Mouse (Mus musculus): Measurements from ENCODE around the gene Kcng3. TPM values are rescaled to one million over a fixed set of nuclear protein-coding genes. Genes with fewer than 3 reads are reported as not detected.

Gene Kcng3
- polyA plus RNA-seq, 1 experiment from 2014 or later: not detected

- Histone ChIP-seq H3K4me3 (ENCODE audit: inconsistent target) (no peak overlapping the region), H3K27ac (no peak overlapping the region)
- 68% methylated on average over 4 of the region's 8 CpGs for WGBS (ENCODE audit: missing documents)
Observed at GRCm38 (mm10) chr17:83646425-83647163, 14.9 kb upstream of the Kcng3 start.

GRCm38 (mm10) chr17:83645226-83645808 lies 13.6 kb upstream of the Kcng3 start:
- Histone ChIP-seq H3K27ac (no peak overlapping the region), H3K4me3 (ENCODE audit: inconsistent target) (no peak overlapping the region)

More at GRCm38 (mm10) chr17:83646425-83647163, 14.9 kb upstream of the Kcng3 start:
- Histone ChIP-seq H3K79me2 (ENCODE audit: inconsistent target) (no peaks in the 10 kb centered on the region), H3K36me3 (ENCODE audit: inconsistent target) (no peaks in the 10 kb centered on the region)

GRCm38 (mm10) chr17:83637393-83637792 lies 5.7 kb upstream of the Kcng3 start:
- no peaks in the 10 kb centered on the region for H3K79me2 ChIP-seq (ENCODE audit: inconsistent target)
- WGBS (ENCODE audit: missing documents): 59% methylated on average over 2 of the region's 2 CpGs
- no peak overlapping the region for H3K27ac ChIP-seq
- no peak overlapping the region for H3K4me3 ChIP-seq (ENCODE audit: inconsistent target)
- H3K36me3 ChIP-seq (ENCODE audit: inconsistent target): no peaks in the 10 kb centered on the region

More at GRCm38 (mm10) chr17:83645226-83645808, 13.6 kb upstream of the Kcng3 start:
- WGBS (ENCODE audit: missing documents): 26% methylated on average over 8 of the region's 9 CpGs
- no peaks in the 10 kb centered on the region for H3K79me2 ChIP-seq (ENCODE audit: inconsistent target)
- H3K36me3 ChIP-seq (ENCODE audit: inconsistent target): no peaks in the 10 kb centered on the region

GRCm38 (mm10) chr17:83636443-83636842 lies 4.7 kb upstream of the Kcng3 start:
- Histone ChIP-seq H3K27ac (no peak overlapping the region), H3K4me3 (ENCODE audit: inconsistent target) (no peak overlapping the region), H3K79me2 (ENCODE audit: inconsistent target) (no peaks in the 10 kb centered on the region), H3K36me3 (ENCODE audit: inconsistent target) (no peaks in the 10 kb centered on the region)
- 48% methylated on average over 6 of the region's 7 CpGs for WGBS (ENCODE audit: missing documents)

- 5% methylated on average over 24 of the region's 24 CpGs for WGBS (ENCODE audit: missing documents)
- H3K36me3 ChIP-seq (ENCODE audit: inconsistent target): no peaks in the 10 kb centered on the region
- H3K27ac ChIP-seq: no peak overlapping the region
Observed at GRCm38 (mm10) chr17:83632653-83633570, 1.2 kb upstream of the Kcng3 start.

GRCm38 (mm10) chr17:83630787-83631678 lies 662 bp downstream of the Kcng3 start:
- Histone ChIP-seq H3K36me3 (ENCODE audit: inconsistent target) (no peaks in the 10 kb centered on the region), H3K4me3 (ENCODE audit: inconsistent target) (no peak overlapping the region), H3K79me2 (ENCODE audit: inconsistent target) (no peaks in the 10 kb centered on the region), H3K27ac (no peak overlapping the region)
- 5% methylated on average over 108 of the region's 109 CpGs for WGBS (ENCODE audit: missing documents)

More at GRCm38 (mm10) chr17:83632653-83633570, 1.2 kb upstream of the Kcng3 start:
- no peaks in the 10 kb centered on the region for H3K79me2 ChIP-seq (ENCODE audit: inconsistent target)
- no peak overlapping the region; the same call in 1 of the 2 replicates for H3K4me3 ChIP-seq (ENCODE audit: inconsistent target)

- no peak overlapping the region for H3K4me3 ChIP-seq (ENCODE audit: inconsistent target)
- H3K36me3 ChIP-seq (ENCODE audit: inconsistent target): no peaks in the 10 kb centered on the region
- H3K79me2 ChIP-seq (ENCODE audit: inconsistent target): no peaks in the 10 kb centered on the region
- 83% methylated on average over 11 of the region's 11 CpGs for WGBS (ENCODE audit: missing documents)
- no peak overlapping the region for H3K27ac ChIP-seq
Observed at GRCm38 (mm10) chr17:83613907-83614306, 17.8 kb downstream of the Kcng3 start.

- H3K27ac ChIP-seq: no peak overlapping the region
- WGBS (ENCODE audit: missing documents): 80% methylated on average over 4 of the region's 4 CpGs
- no peak overlapping the region for H3K4me3 ChIP-seq (ENCODE audit: inconsistent target)
- H3K36me3 ChIP-seq (ENCODE audit: inconsistent target): no peaks in the 10 kb centered on the region
- H3K79me2 ChIP-seq (ENCODE audit: inconsistent target): no peaks in the 10 kb centered on the region
Observed at GRCm38 (mm10) chr17:83609532-83609931, 22.2 kb downstream of the Kcng3 start.

- 93% methylated on average over 12 of the region's 12 CpGs for WGBS (ENCODE audit: missing documents)
- H3K36me3 ChIP-seq (ENCODE audit: inconsistent target): no peaks in the 10 kb centered on the region
- no peak overlapping the region for H3K27ac ChIP-seq
- H3K79me2 ChIP-seq (ENCODE audit: inconsistent target): no peaks in the 10 kb centered on the region
- H3K4me3 ChIP-seq (ENCODE audit: inconsistent target): no peak overlapping the region
Observed at GRCm38 (mm10) chr17:83600976-83601375, 30.7 kb downstream of the Kcng3 start.

GRCm38 (mm10) chr17:83595966-83596365 lies 35.7 kb downstream of the Kcng3 start:
- H3K79me2 ChIP-seq (ENCODE audit: inconsistent target): no peaks in the 10 kb centered on the region
- H3K4me3 ChIP-seq (ENCODE audit: inconsistent target): no peak overlapping the region
- no peak overlapping the region for H3K27ac ChIP-seq
- no peaks in the 10 kb centered on the region for H3K36me3 ChIP-seq (ENCODE audit: inconsistent target)
- WGBS (ENCODE audit: missing documents): 94% methylated on average over 7 of the region's 7 CpGs

GRCm38 (mm10) chr17:83594526-83594925 lies 37.2 kb downstream of the Kcng3 start:
- no peaks in the 10 kb centered on the region for H3K36me3 ChIP-seq (ENCODE audit: inconsistent target)
- no peak overlapping the region for H3K27ac ChIP-seq
- no peaks in the 10 kb centered on the region for H3K79me2 ChIP-seq (ENCODE audit: inconsistent target)
- 90% methylated on average over 8 of the region's 8 CpGs for WGBS (ENCODE audit: missing documents)
- H3K4me3 ChIP-seq (ENCODE audit: inconsistent target): no peak overlapping the region

- Histone ChIP-seq H3K36me3 (ENCODE audit: inconsistent target) (no peaks in the 10 kb centered on the region), H3K4me3 (ENCODE audit: inconsistent target) (no peak overlapping the region), H3K27ac (no peak overlapping the region), H3K79me2 (ENCODE audit: inconsistent target) (no peaks in the 10 kb centered on the region)
- 45% methylated on average over 8 of the region's 10 CpGs for WGBS (ENCODE audit: missing documents)
Observed at GRCm38 (mm10) chr17:83593396-83593795, 38.3 kb downstream of the Kcng3 start.

- H3K79me2 ChIP-seq (ENCODE audit: inconsistent target): no peaks in the 10 kb centered on the region
- H3K36me3 ChIP-seq (ENCODE audit: inconsistent target): no peaks in the 10 kb centered on the region
- 91% methylated on average over 6 of the region's 6 CpGs for WGBS (ENCODE audit: missing documents)
- no peak overlapping the region for H3K27ac ChIP-seq
- no peak overlapping the region for H3K4me3 ChIP-seq (ENCODE audit: inconsistent target)
Observed at GRCm38 (mm10) chr17:83588663-83589341, 42.9 kb downstream of the Kcng3 start.

All from macrophage (primary cell).